ENCODE assay signal across 9 mouse cellular contexts in genomic region chr4:72139475-72140120, GRCm38 (mm10).
DNase-seq lines count a peak whose midpoint lies in the region; ATAC-seq and TF ChIP-seq lines count a peak whose summit lies in the region.
"Had no signal": no experiment of that assay in that cellular context is flagged by ENCODE, and none has a peak within 500 bp of the region (broad histone marks: within the 10 kb centered on the region; RNA-seq: fewer than 3 reads in every experiment).

No protein-coding gene starts in this region.

- ATAC-seq in midbrain, embryonic 15.5 days (replicated peaks): peak; percentile 83
- ATAC-seq in intestine, postnatal 0 days: no peak

- no peaks in the 10 kb centered on the region for H3K27me3 ChIP-seq in midbrain, embryonic 15.5 days (replicated peaks)
- H3K27me3 ChIP-seq in intestine, postnatal 0 days (replicated peaks; ENCODE audit: control insufficient read depth, insufficient read depth, low read length): no peaks in the 10 kb centered on the region

- H3K4me2 ChIP-seq in midbrain, embryonic 15.5 days: no peak overlapping the region
- no peak overlapping the region for H3K4me2 ChIP-seq in intestine, postnatal 0 days (replicated peaks; ENCODE audit: low read depth)

- no peak overlapping the region for H3K4me3 ChIP-seq in midbrain, embryonic 15.5 days
- H3K4me3 ChIP-seq in intestine, postnatal 0 days (ENCODE audit: low read depth, low read length): no peak overlapping the region

- peak; percentile 5 for DNase-seq in adrenal gland, adult 2 months
- no peak for DNase-seq in adrenal gland, adult 8-10 months
- DNase-seq in layer of hippocampus, adult 8-10 months (ENCODE audit: low spot score in 2 of 2): peak; percentile 26 to 28
- no peak for DNase-seq in layer of hippocampus, adult 9-11 months
- DNase-seq in gastrocnemius, postnatal 10 days: peak; percentile 45
- DNase-seq in adrenal gland, postnatal 36 days: no peak
- DNase-seq: spleen, adult 18-20 months had no signal

- TF ChIP-seq CTCF in intestine, postnatal 0 days (IDR thresholded peaks at IDR 0.05; ENCODE audit: low read depth): no peak

- H3K27ac ChIP-seq in midbrain, embryonic 15.5 days: no peak overlapping the region
- no peak overlapping the region for H3K27ac ChIP-seq in intestine, postnatal 0 days (ENCODE audit: low read depth, low read length)

- 59% methylated on average over 11 of the region's 11 CpGs for WGBS in midbrain, embryonic 15.5 days
- 70% methylated on average over 11 of the region's 11 CpGs for WGBS in intestine, postnatal 0 days

- H3K9ac ChIP-seq in midbrain, embryonic 15.5 days: no peak overlapping the region
- H3K9ac ChIP-seq in intestine, postnatal 0 days (ENCODE audit: low read depth, low read length): no peak overlapping the region

- no peaks in the 10 kb centered on the region for H3K4me1 ChIP-seq in midbrain, embryonic 15.5 days
- H3K4me1 ChIP-seq in intestine, postnatal 0 days (replicated peaks; ENCODE audit: control insufficient read depth, insufficient read depth, low read length): no peaks in the 10 kb centered on the region

- H3K9me3 ChIP-seq in midbrain, embryonic 15.5 days: no peaks in the 10 kb centered on the region
- H3K9me3 ChIP-seq in intestine, postnatal 0 days (ENCODE audit: control insufficient read depth): no peaks in the 10 kb centered on the region

- H3K36me3 ChIP-seq in midbrain, embryonic 15.5 days (replicated peaks): peaks cover 10% of the 10 kb centered on the region; the same call in 1 of the 2 replicates
- peaks cover 35% of the 10 kb centered on the region for H3K36me3 ChIP-seq in intestine, postnatal 0 days (ENCODE audit: control insufficient read depth, insufficient read depth)

Comparison
In these comparisons a context has a peak if more than half of its experiments do, and no peak if none do; other contexts are left out.
1. DNase-seq: peak in adrenal gland, adult 2 months (single experiment), layer of hippocampus, adult 8-10 months (2 of 2) and gastrocnemius, postnatal 10 days (single experiment); none in adrenal gland, adult 8-10 months (single experiment), layer of hippocampus, adult 9-11 months (single experiment) and adrenal gland, postnatal 36 days (0 of 2).